Mouse (Mus musculus) heart, adult 2 months (tissue): ENCODE measurements at regions not wholly inside any gene's neighbourhood (a gene's known extent, or its start where the extent isn't known, plus 50 kb on each side); places are given as distances from the start of the nearest gene placed in this dataset.

Experiments used
- EP300 ChIP-seq: fragments of 200-500 bp; IDR thresholded peaks from 2 replicates; pipeline ENCODE4 v1.6.1; 2011; ENCODE audit warnings: low read depth, low read length, control low read depth; ENCODE audit not compliant: insufficient read depth
- POLR2A ChIP-seq: fragments of 200-500 bp; IDR thresholded peaks from 2 replicates; pipeline ENCODE4 v1.6.1; 2011; ENCODE audit warnings: mild to moderate bottlenecking, low read depth, low read length, control low read depth; ENCODE audit not compliant: insufficient read depth

DNA sequence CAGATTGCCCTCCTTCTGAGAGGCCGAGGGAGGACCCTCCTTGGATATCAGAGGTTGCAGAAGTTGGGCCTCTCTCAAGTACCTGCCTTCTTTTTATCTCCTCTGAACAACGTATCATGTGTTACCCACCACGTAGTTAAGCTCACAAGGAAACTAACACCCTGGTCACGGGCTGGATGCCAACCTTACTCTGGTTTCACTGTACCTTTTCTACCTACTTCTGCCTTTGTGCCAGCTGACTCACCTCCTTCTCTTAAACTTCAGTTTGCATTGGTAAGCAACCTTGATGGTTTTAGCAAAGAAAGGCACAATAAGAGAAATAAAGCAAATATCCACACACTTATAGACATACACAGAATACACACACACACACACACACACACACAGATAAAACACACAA lies 111.7 kb upstream of the Mtpn start:
- TF ChIP-seq EP300, result no peak
- no peak for TF ChIP-seq POLR2A
